Mouse (Mus musculus): ENCODE data around the gene Clec1a.
A peak's percentile ranks its signal among the peaks of the same experiment; 100 is the strongest.
"Not testable (repeated sequence)": the region's sequence is repeated elsewhere in the genome, so short reads cannot be mapped to it uniquely, and the experiment has no call there.

Gene Clec1a

DNA sequence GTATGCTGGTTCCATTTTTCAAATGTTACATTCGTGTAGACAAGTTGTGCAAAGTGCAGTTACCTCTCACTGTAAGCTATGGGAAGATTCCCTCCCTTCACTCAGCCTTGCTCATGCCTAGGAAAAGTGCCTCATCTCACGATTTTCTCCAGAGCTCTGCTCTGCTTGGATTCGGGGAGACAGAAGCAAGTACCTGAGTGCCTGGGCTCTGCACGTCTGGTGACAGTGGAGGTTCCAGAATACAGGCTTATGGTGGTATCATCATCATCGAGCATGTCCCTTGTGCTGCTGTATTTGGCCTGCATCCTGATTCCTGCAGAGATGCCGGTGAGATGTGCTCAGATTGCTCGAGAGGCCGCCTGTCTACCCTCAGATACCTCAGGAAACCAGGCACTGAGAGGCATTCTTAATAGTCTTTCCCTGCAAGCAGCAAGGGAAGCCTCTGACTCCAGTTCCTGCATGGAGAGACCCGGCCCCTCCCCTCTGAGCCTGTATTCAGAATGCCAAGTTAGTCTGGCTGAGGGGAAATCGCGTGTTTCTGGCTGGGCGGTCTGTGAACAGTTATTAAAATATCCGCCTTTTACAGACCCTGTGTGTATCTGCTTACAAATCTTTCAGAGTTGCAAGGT, at the start of gene Clec1a:
Gene Clec1a, minus strand, starts transcription at position 590 of the 629 bp plus-strand sequence.
- peak; percentile 39 for DNase-seq

DNA sequence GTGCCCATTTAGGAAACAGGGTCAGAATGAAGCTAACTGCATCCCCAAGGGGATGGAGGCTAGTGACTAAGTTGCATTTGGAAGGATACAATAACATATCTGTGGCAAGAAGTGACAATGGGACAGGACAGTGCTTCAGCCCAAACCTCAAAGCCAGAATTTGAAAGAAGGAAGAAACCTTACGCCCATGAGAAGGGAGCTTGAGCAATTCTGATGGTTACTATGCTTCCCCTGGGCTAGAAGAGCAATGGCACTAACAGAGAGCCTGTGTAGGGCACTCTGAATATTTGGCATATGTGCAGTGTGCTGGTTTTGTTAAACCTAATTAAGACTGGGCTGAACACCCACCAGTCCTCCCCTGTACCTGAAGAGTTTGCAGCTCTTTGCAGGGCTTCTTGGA, 47.7 kb upstream of the Clec1a start:
- not testable (repeated sequence) for DNase-seq

- no peak for DNase-seq
Measured at GRCm38 (mm10) chr6:129497345-129498218, 45.8 kb upstream of the Clec1a start.

DNA sequence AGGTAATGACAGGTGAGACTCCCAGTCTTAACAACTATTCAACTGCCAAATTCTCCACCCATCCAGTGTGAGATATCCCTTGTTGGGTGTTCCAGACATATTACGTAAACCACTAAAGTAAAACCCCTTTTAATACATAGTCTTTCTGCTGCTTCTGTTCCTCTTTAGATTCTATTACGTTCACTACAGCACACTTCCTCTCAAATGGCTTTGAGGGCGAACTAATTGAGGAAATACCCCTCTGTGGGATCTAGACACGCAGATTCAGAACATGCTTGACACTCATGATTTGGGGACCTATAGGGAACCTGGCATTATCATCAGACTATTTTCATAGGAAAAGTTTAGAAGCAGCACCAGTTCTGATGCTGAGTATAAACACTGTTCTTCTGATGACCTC, 43.1 kb upstream of the Clec1a start:
- DNase-seq: no peak

DNA sequence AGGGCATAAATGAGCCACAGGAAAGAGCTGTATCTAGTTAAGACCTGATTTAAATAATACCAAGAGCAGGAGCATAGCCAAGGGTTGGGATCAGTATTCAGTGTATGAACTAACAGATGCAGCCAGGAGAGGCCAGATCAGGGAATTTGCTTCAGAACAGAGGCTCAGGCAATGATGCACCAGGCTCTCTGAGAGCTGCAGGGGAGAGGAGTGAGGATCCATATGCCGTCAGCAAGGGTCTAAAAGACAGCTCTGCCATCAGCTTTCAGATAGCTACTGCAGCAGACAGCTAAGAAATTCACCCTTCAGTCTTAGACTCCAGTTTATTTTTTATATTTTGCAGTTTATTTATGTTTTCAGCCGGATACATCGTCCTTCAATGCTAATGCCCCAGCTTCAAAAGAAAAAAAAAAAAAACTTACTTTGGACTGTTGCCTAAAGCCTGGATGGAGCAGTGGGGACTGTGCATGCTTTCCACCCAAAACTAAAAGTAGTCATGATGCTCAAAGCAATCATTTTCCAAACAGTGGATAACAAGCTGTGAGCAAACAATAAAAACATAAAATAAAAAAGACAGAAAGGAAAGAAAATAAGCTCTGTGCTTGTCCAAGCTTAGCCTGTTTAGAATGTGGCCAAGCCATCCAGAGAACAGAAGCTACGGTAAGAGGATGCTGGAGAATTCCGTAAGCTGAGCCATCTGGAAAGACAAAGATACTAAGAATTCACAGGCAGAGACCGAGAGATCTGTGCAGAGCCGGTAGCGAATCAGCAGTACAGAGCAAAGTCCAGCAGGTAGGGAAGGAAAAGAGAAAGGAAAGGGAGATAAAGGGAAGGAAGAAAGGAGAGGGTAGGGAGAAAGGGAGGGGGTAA, 28.5 kb upstream of the Clec1a start:
- DNase-seq: no peak

DNA sequence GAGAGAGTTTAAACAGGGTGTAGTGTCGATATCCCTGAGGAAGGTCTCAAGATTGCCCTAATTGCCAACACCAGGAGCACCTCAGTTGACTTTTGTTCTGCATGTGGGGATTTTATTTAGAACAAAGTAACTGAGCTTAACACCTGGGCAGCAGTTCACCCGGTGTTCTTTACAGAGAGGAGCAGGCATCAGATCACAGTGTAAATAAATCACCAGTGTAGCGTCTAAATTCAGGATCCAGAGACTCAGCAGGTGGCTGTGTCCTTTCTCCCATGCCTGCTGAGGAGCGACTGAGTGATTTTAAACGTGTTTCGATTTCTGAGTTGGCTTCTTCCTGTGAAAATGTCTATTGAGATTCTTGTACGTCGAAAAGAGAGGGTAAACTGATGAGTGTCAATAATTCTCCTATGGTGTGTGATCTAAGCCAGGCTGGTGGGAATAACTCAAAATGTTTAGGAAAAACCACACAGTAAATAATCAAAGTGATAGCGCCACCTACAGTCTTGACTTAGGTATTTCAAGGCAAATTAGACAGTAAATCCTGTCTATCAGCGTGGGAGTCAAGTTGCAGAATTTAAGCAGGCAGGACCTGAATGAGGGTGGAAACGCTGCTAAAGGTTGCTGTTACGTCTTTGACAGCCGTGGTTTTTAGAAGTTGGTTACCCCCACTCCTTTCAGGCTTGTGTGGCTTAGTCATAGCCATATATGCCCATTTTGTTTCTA, 24.8 kb upstream of the Clec1a start:
- peak; percentile 19 for DNase-seq

DNA sequence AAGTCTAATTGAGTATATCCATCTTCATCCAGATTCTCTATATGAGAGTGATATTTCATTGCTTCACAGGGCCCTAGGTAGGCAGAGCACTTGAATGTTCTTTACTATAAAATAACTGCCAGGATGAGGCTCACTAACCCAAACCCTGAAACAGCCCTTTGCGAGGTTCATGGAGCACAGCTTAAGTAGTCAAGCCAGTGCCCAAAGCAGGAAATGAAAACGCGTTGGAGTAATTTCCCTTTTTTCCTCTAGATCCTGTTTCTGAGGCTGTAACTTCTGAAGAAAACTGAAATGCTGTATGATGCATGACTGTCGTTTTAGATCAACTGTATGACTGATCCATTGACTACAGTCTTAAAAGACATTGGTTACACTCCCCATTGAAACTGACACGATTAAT, 20.8 kb upstream of the Clec1a start:
- no peak for DNase-seq

GRCm38 (mm10) chr6:129471386-129471785, 19.6 kb upstream of the Clec1a start:
- DNase-seq: no peak

- DNase-seq: no peak
Measured at GRCm38 (mm10) chr6:129449743-129450142, 2.1 kb downstream of the Clec1a start.

DNA sequence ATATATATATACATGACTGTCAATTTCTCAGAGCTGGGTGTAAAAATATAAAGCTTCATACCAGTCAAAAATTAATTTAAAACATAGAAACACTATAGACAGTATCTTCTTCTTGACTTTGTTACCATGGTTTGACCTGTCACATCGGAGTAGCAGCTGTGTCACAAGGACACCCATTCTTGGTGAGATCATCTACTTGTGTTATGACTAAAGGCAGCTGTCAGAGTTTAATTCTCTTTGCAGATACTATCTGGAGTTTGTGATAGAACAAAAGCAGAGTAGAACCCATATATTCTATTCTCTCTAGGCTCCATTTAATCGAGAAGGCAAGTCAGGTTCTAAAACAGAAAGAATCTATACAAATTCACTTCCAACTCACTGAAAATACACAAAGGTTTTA, 13.8 kb downstream of the Clec1a start:
- no peak for DNase-seq

- no peak for DNase-seq
Measured at GRCm38 (mm10) chr6:129436025-129436424, 15.8 kb downstream of the Clec1a start.

- no peak for DNase-seq
Measured at GRCm38 (mm10) chr6:129434239-129434638, 17.6 kb downstream of the Clec1a start.

GRCm38 (mm10) chr6:129427281-129427680, 24.5 kb downstream of the Clec1a start:
- no peak for DNase-seq

DNA sequence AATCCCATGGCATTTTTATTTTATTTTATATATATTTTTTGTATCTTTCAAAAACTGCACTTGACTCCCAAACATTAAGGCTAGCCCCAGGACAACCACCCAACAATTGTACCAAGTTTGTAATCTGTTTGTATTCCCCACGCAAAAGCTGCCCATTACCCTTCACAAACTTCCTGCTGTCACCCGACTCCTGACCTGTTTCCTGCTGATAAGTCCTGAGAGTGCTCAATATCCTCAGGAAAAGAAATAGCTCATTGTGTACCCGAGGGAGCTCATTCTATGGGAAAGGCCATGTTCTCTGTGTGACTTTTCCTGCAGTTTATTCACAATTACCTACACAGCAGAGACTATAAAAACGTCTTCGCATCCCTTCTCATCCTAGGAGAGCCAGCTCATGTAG, 26.0 kb downstream of the Clec1a start:
- peak; percentile 57 for DNase-seq

- DNase-seq: no peak
Measured at GRCm38 (mm10) chr6:129425217-129425616, 26.6 kb downstream of the Clec1a start.

- peak; percentile 84 for DNase-seq
Measured at GRCm38 (mm10) chr6:129423734-129424072, 28.1 kb downstream of the Clec1a start.

DNA sequence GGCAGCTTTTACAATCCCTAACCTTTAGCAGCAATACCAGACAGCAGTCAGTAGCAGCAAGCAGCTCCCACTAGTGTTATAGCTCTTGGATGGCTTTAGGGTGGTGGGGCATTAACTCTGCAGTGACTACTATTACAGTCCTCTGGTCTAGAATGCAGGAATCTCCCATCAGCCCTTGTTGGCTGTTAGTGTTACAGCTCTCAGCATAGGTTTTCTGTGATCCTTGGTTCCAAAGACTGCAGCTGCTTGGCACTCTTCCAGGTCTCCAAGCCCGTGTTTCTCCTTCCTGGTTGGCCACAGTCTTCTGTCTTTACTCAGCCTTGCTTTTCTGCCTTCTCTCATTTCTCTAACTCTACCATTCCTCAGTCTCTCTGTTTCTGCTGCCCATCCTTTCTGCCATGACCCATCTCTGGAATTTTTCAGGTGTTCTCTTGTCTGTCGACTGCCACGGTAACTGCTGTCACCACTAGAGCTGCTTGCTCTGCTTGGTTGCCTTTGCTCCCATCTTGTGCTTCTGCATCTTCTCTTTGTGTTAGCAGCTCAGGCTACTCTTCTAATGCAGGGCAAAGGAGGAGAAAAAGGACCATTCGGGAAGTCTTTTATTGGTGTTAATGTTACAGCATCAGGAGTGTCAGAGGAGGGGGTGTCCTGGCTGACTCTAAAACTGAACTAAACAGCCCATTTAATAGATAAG, 28.6 kb downstream of the Clec1a start:
- DNase-seq: peak; percentile 23

- no peak for DNase-seq
Measured at GRCm38 (mm10) chr6:129422311-129422710, 29.5 kb downstream of the Clec1a start.

DNA sequence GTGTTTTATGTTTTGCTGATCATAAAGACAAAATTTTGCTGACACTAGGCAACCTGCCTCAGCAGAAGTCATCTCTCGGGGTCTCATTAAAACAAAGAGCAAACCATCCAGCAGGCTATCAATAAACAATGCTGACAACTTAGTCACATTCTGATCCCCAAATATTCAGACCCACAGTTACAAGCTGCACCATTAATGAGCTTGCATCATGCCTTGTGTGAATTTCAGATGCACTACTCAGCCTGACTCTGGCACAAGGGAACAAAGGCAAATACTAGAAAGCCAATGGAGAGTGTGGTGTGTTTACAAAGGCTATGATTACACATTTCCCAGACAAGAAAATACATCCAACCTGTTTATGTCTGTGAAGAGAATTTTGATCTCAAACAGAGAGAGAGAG, 37.6 kb downstream of the Clec1a start:
- no peak for DNase-seq

DNA sequence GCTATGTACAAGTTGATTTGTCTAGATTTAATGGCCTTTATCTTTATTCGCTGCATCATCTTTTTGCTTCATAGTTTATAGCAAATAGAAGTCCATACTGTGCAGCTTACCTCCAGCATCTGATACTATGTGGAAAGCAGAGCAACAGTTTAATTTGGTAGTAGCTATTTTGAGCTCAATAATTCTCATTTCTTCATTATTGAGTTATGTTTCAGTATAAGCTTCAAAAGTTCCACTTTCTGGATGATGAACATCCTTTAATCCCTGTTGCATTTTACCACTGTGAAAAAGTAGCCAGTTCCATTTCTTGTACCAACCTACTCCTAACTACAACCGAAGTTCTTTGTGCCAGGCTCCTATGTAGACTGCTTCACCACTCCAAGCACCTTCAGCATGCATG, 43.2 kb downstream of the Clec1a start, which contains the start of gene Clec9a:
Gene Clec9a, plus strand, starts transcription at position 301 of the 400 bp plus-strand sequence.
- DNase-seq: no peak

DNA sequence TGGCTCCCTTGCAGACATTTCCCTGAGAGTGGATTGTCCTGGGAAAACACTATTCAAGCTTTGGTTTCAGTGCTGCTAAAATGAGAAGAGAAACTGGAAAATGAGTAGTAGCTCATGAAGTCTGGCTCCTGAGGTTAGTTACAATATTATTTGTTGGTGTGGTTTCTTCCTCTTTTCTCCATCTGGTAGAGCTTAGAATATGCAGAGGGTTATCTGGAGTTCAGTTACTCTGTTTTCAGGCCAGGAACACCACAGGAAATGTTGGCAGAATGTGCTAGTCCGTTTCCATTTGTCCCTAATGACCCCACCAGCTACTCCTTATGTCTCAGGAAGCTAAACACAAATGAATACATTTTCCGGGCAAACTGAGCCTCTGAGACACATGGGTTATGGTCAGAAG, 44.5 kb downstream of the Clec1a start:
- no peak for DNase-seq

DNA sequence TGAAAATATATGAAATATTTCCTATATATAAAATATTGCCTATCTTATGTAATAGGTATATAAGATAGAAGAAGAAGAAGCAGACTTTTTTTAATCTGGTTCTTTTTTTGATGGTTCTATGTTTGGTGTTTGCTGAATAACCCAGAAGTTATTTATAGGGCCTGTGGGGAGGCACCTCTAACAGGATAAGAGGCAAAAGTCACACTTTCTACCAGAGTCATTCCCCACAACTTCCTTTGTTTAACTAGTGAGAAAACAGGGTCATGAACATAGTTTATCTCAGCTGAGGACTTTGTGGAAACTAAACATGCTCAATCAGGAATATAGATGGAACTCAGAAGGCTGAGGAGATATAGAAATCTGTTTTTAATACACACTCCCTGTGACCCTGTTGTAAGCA, 45.8 kb downstream of the Clec1a start:
- DNase-seq: no peak
